Mouse (Mus musculus) megakaryocyte, embryonic 14.5 days (primary cell): ENCODE data around the gene Pank2.
"Not testable (repeated sequence)": the region's sequence is repeated elsewhere in the genome, so short reads cannot be mapped to it uniquely, and the experiment has no call there.

ENCODE experiments used
- FLI1 ChIP-seq: IDR thresholded peaks from 2 replicates; pipeline ENCODE4 v1.6.1; 2012; ENCODE audit warnings: low read length, inconsistent platforms, mixed read lengths
- GATA1 ChIP-seq: IDR thresholded peaks from 3 replicates; pipeline ENCODE4 v1.6.1; 2012; ENCODE audit warnings: mixed read lengths, low read length, inconsistent platforms, borderline replicate concordance

GRCm38 (mm10) chr2:131298674-131299073 lies 36.4 kb downstream of the Pank2 start:
- not testable (repeated sequence) for TF ChIP-seq FLI1, GATA1
